Comparison of ENCODE assay signal across 21 mouse cellular contexts in genomic region chr13:92051216-92051615, GRCm38 (mm10).
"Had no signal": no experiment of that assay in that cellular context is flagged by ENCODE, and none has a peak within 500 bp of the region (broad histone marks: within the 10 kb centered on the region; RNA-seq: fewer than 3 reads in every experiment).

No protein-coding gene starts in this region.

- H3K4me1 ChIP-seq: liver, embryonic 13.5 days; liver, embryonic 15.5 days; lung, embryonic 15.5 days; megakaryocyte, embryonic 14.5 days; midbrain, embryonic 10.5 days; midbrain, embryonic 13.5 days; neural tube, embryonic 12.5 days; stomach, embryonic 15.5 days had no signal

- H3K9ac ChIP-seq: liver, embryonic 13.5 days; liver, embryonic 15.5 days; liver, postnatal 0 days; lung, embryonic 15.5 days; midbrain, embryonic 13.5 days; neural tube, embryonic 12.5 days; stomach, embryonic 15.5 days had no signal

- H3K4me3 ChIP-seq: liver, embryonic 13.5 days; liver, embryonic 15.5 days; lung, embryonic 15.5 days; megakaryocyte, embryonic 14.5 days; midbrain, embryonic 10.5 days; midbrain, embryonic 13.5 days; myocyte; neural tube, embryonic 12.5 days; stomach, embryonic 15.5 days had no signal

- H3K4me2 ChIP-seq: liver, embryonic 13.5 days; liver, embryonic 15.5 days; lung, embryonic 15.5 days; midbrain, embryonic 13.5 days; neural tube, embryonic 12.5 days; stomach, embryonic 15.5 days had no signal

- ATAC-seq: liver, postnatal 0 days; lung, postnatal 0 days; midbrain, embryonic 13.5 days; midbrain, embryonic 16.5 days had no signal

- H3K27me3 ChIP-seq: liver, embryonic 13.5 days; liver, embryonic 15.5 days; lung, embryonic 15.5 days; megakaryocyte, embryonic 14.5 days; midbrain, embryonic 13.5 days; neural tube, embryonic 12.5 days; stomach, embryonic 15.5 days had no signal

- H3K36me3 ChIP-seq: liver, embryonic 13.5 days; liver, embryonic 15.5 days; lung, embryonic 15.5 days; midbrain, embryonic 10.5 days; midbrain, embryonic 13.5 days; neural tube, embryonic 12.5 days; stomach, embryonic 15.5 days had no signal

- H3K27ac ChIP-seq: liver, embryonic 13.5 days; liver, embryonic 15.5 days; lung, embryonic 15.5 days; macrophage; midbrain, embryonic 10.5 days; midbrain, embryonic 13.5 days; neural tube, embryonic 12.5 days; stomach, embryonic 15.5 days; stomach, postnatal 0 days had no signal

- DNase-seq: liver, embryonic 13.5 days; liver, postnatal 0 days; lung, adult 2 months; lung, postnatal 14 days; lung, postnatal 36 days; right cerebral cortex, postnatal 14 days; thymus, adult 2 months; thymus, postnatal 25 days; thymus, postnatal 4 days had no signal

- H3K9me3 ChIP-seq: liver, embryonic 13.5 days; liver, embryonic 15.5 days; lung, embryonic 15.5 days; midbrain, embryonic 10.5 days; midbrain, embryonic 13.5 days; neural tube, embryonic 12.5 days; stomach, embryonic 15.5 days had no signal
